Mouse (Mus musculus) stomach, embryonic 14.5 days (tissue): ENCODE measurements around the gene Klf12. TPM values are rescaled to one million over a fixed set of nuclear protein-coding genes. Genes with fewer than 3 reads are reported as not detected.

Experiments
- ATAC-seq: fragments of 200-750 bp; cut with Nextera tagmentation; 2 replicates; pipeline ENCODE4 v1.8.0; 2017; ENCODE audit warnings: low read depth, moderate TSS enrichment; ENCODE audit not compliant: insufficient number of reproducible peaks, insufficient read depth, low FRiP score
- H3K27ac ChIP-seq: fragments of 300-500 bp; sonication (generic); 2 replicates; pipeline ENCODE4 v1.5.1; 2014; ENCODE audit warnings: mild to moderate bottlenecking, low read length, moderate library complexity, mixed read lengths
- H3K27me3 ChIP-seq: fragments of 300-500 bp; sonication (generic); 2 replicates; pipeline ENCODE4 v1.6.1; 2014; ENCODE audit warnings: low read length, control low read depth, mixed read lengths; ENCODE audit not compliant: control insufficient read depth, insufficient read depth
- H3K36me3 ChIP-seq: fragments of 300-500 bp; sonication (generic); 2 replicates; pipeline ENCODE4 v1.6.1; 2014; ENCODE audit warnings: mild to moderate bottlenecking, control low read depth, low read length, moderate library complexity, mixed read lengths; ENCODE audit not compliant: control insufficient read depth, insufficient read depth
- H3K4me1 ChIP-seq: fragments of 300-500 bp; sonication (generic); 2 replicates; pipeline ENCODE4 v1.6.1; 2014; ENCODE audit warnings: low read length, control low read depth, mixed read lengths; ENCODE audit not compliant: control insufficient read depth, insufficient read depth
- H3K4me2 ChIP-seq: fragments of 300-500 bp; sonication (generic); replicated peaks from 2 replicates; pipeline ENCODE4 v1.6.1; 2014; ENCODE audit warnings: low read depth, low read length, control low read depth
- H3K4me3 ChIP-seq: fragments of 300-500 bp; sonication (generic); 2 replicates; pipeline ENCODE4 v1.5.1; 2014; ENCODE audit warnings: low read depth, low read length, control low read depth
- H3K9ac ChIP-seq: fragments of 300-500 bp; sonication (generic); replicated peaks from 2 replicates; pipeline ENCODE4 v1.6.1; 2014; ENCODE audit warnings: low read depth, mild to moderate bottlenecking, control low read depth, low read length, moderate library complexity, mixed read lengths
- H3K9me3 ChIP-seq: fragments of 300-500 bp; sonication (generic); 2 replicates; pipeline ENCODE4 v1.6.1; 2016; ENCODE audit warnings: low read depth, low read length, control low read depth; ENCODE audit not compliant: control insufficient read depth
- WGBS: fragments of 180-500 bp; shearing (Covaris S2); extraction: QIAGEN DNeasy Blood & Tissue Kit; methylation state at CpG from one replicate; pipeline ENCODE4 v1.1.7; 2014; 5-methylcytosine and 5-hydroxymethylcytosine counted together
- polyA plus RNA-seq: library from polyadenylated mRNA; unstranded; fragments of >200 nt; fragmentation: Nextera tagmentation; extraction: Ambion mirVana; gene quantifications from 2 replicates; pipeline ENCODE4 v1.2.1, GENCODE M21; 2014

Gene Klf12
- polyA plus RNA-seq, 1 experiment from 2014 or later = 22.4 TPM

GRCm38 (mm10) chr14:100206207-100206606 is 78.3 kb downstream of the Klf12 start:
- Histone ChIP-seq H3K4me3 (no peak overlapping the region), H3K27ac (no peak overlapping the region), H3K4me2 (no peak overlapping the region), H3K9me3 (no peaks in the 10 kb centered on the region), H3K27me3 (no peaks in the 10 kb centered on the region), H3K9ac (no peak overlapping the region), H3K36me3 (no peaks in the 10 kb centered on the region), H3K4me1 (no peaks in the 10 kb centered on the region)
- 92% methylated on average over 3 of the region's 3 CpGs for WGBS
- no peak for ATAC-seq

- Histone ChIP-seq H3K9ac (no peak overlapping the region), H3K4me1 (no peaks in the 10 kb centered on the region), H3K27ac (no peak overlapping the region), H3K4me2 (no peak overlapping the region), H3K4me3 (no peak overlapping the region), H3K9me3 (no peaks in the 10 kb centered on the region), H3K36me3 (no peaks in the 10 kb centered on the region), H3K27me3 (no peaks in the 10 kb centered on the region)
- 68% methylated on average over 6 of the region's 6 CpGs for WGBS
- no peak for ATAC-seq
These were observed 84.3 kb downstream of the Klf12 start for GRCm38 (mm10) chr14:100200058-100200688.

- no peaks in the 10 kb centered on the region for H3K9me3 ChIP-seq
- no peak overlapping the region for H3K4me3 ChIP-seq
- no peak overlapping the region for H3K27ac ChIP-seq
- H3K9ac ChIP-seq = no peak overlapping the region
- no peak overlapping the region for H3K4me2 ChIP-seq
- WGBS = 95% methylated on average over 4 of the region's 4 CpGs
- ATAC-seq = no peak
- no peaks in the 10 kb centered on the region for H3K27me3 ChIP-seq
- no peaks in the 10 kb centered on the region for H3K36me3 ChIP-seq
- H3K4me1 ChIP-seq = no peaks in the 10 kb centered on the region
These were observed 85.8 kb downstream of the Klf12 start for GRCm38 (mm10) chr14:100198636-100199035.

GRCm38 (mm10) chr14:100197199-100197598 is 87.3 kb downstream of the Klf12 start:
- WGBS = 94% methylated on average over 8 of the region's 8 CpGs
- H3K27ac ChIP-seq = no peak overlapping the region
- H3K4me2 ChIP-seq = no peak overlapping the region
- no peak overlapping the region for H3K9ac ChIP-seq
- ATAC-seq = no peak
- no peaks in the 10 kb centered on the region for H3K36me3 ChIP-seq
- no peak overlapping the region for H3K4me3 ChIP-seq
- H3K9me3 ChIP-seq = no peaks in the 10 kb centered on the region
- H3K27me3 ChIP-seq = no peaks in the 10 kb centered on the region
- no peaks in the 10 kb centered on the region for H3K4me1 ChIP-seq

GRCm38 (mm10) chr14:100189490-100190197 is 94.8 kb downstream of the Klf12 start:
- H3K4me2 ChIP-seq = no peak overlapping the region
- 79% methylated on average over 11 of the region's 11 CpGs for WGBS
- H3K27me3 ChIP-seq = no peaks in the 10 kb centered on the region
- ATAC-seq = no peak
- no peak overlapping the region for H3K4me3 ChIP-seq
- H3K27ac ChIP-seq = no peak overlapping the region
- H3K4me1 ChIP-seq = no peaks in the 10 kb centered on the region
- H3K9ac ChIP-seq = no peak overlapping the region
- H3K9me3 ChIP-seq = no peaks in the 10 kb centered on the region
- no peaks in the 10 kb centered on the region for H3K36me3 ChIP-seq

GRCm38 (mm10) chr14:100187372-100187771 is 97.1 kb downstream of the Klf12 start:
- H3K9me3 ChIP-seq = no peaks in the 10 kb centered on the region
- H3K4me2 ChIP-seq = no peak overlapping the region
- no peaks in the 10 kb centered on the region for H3K4me1 ChIP-seq
- 84% methylated on average over 3 of the region's 3 CpGs for WGBS
- H3K9ac ChIP-seq = no peak overlapping the region
- H3K4me3 ChIP-seq = no peak overlapping the region
- H3K27me3 ChIP-seq = no peaks in the 10 kb centered on the region
- H3K36me3 ChIP-seq = no peaks in the 10 kb centered on the region
- H3K27ac ChIP-seq = no peak overlapping the region
- no peak for ATAC-seq

- Histone ChIP-seq H3K4me2 (no peak overlapping the region), H3K4me3 (no peak overlapping the region), H3K9me3 (no peaks in the 10 kb centered on the region), H3K36me3 (no peaks in the 10 kb centered on the region), H3K9ac (no peak overlapping the region), H3K27ac (no peak overlapping the region), H3K4me1 (no peaks in the 10 kb centered on the region), H3K27me3 (no peaks in the 10 kb centered on the region)
- no peak for ATAC-seq
- WGBS = 70% methylated on average over 3 of the region's 3 CpGs
These were observed 106.7 kb downstream of the Klf12 start for GRCm38 (mm10) chr14:100177796-100178195.

- Histone ChIP-seq H3K4me3 (no peak overlapping the region), H3K36me3 (no peaks in the 10 kb centered on the region), H3K4me1 (no peaks in the 10 kb centered on the region), H3K27ac (no peak overlapping the region), H3K9ac (no peak overlapping the region), H3K9me3 (no peaks in the 10 kb centered on the region), H3K27me3 (no peaks in the 10 kb centered on the region), H3K4me2 (no peak overlapping the region)
- no peak for ATAC-seq
- 90% methylated on average over 2 of the region's 2 CpGs for WGBS
These were observed 119.4 kb downstream of the Klf12 start for GRCm38 (mm10) chr14:100165075-100165474.

- Histone ChIP-seq H3K4me1 (no peaks in the 10 kb centered on the region), H3K27ac (no peak overlapping the region), H3K4me3 (no peak overlapping the region), H3K27me3 (no peaks in the 10 kb centered on the region), H3K9me3 (no peaks in the 10 kb centered on the region), H3K4me2 (no peak overlapping the region), H3K36me3 (no peaks in the 10 kb centered on the region), H3K9ac (no peak overlapping the region)
- ATAC-seq = no peak
These were observed 127.8 kb downstream of the Klf12 start for GRCm38 (mm10) chr14:100156639-100157038.
